Mouse (Mus musculus): ENCODE data around the gene Sema7a. TPM values are rescaled to one million over a fixed set of nuclear protein-coding genes. Genes with fewer than 3 reads are reported as not detected.

The Sema7a gene
- polyA plus RNA-seq, 1 experiment: 147 TPM

- H3K4me3 ChIP-seq (ENCODE audit: insufficient read depth, low read length): no peak overlapping the region
- H3K4me1 ChIP-seq (ENCODE audit: control insufficient read depth, insufficient read depth, low read length): peaks cover 14% of the 10 kb centered on the region; the same call in 1 of the 2 replicates
- TF ChIP-seq POLR2A (IDR thresholded peaks at IDR 0.05; ENCODE audit: extremely low read depth, insufficient read depth, low read length) (no peak), CTCF (IDR thresholded peaks at IDR 0.05; ENCODE audit: extremely low read depth, insufficient read depth, low read length) (no peak)
- no peak overlapping the region for H3K27ac ChIP-seq (ENCODE audit: insufficient read depth, low read length)
Measured at GRCm38 (mm10) chr9:57963249-57963997, 23.5 kb downstream of the Sema7a start.

GRCm38 (mm10) chr9:57963998-57964395, 24.1 kb downstream of the Sema7a start:
- no peak overlapping the region for H3K27ac ChIP-seq (ENCODE audit: insufficient read depth, low read length)
- H3K4me3 ChIP-seq (ENCODE audit: insufficient read depth, low read length): no peak overlapping the region
- peaks cover 14% of the 10 kb centered on the region; the same call in 1 of the 2 replicates for H3K4me1 ChIP-seq (ENCODE audit: control insufficient read depth, insufficient read depth, low read length)
- no peak for TF ChIP-seq POLR2A (IDR thresholded peaks at IDR 0.05; ENCODE audit: extremely low read depth, insufficient read depth, low read length)
- no peak for TF ChIP-seq CTCF (IDR thresholded peaks at IDR 0.05; ENCODE audit: extremely low read depth, insufficient read depth, low read length)

DNA sequence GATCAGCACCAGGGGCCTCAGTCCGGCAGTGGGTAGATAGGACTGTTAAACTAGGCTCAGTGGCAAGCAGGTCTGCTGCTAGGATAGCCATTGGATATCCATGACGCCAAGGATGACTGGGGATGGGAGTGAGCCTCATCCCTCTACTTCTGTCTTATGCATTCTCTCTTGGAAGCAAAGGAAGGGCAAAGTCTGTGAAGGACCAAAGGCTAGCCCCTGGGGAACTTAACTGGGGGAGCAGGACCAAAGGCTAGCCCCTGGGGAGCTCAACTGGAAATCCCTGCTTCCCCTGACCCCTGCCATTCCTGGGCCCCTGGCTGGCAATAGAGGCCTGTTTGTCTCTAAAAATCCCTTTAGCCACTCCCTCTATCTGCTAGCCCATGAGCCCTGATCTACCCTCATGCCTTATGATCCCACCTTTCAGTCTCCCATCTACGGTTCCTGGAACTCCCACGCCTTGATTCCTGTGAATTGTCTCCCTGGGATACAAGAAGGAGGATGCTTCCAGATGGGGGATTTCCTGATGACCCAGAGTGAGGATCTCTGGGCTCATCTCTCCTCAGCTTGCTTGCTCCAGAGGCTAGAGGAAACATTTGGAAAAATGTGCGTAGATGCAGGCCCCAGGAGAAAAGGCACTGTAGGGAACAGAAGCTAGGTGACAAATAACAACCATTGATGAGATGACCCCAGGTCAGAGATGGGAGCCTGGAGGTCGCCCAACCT, 24.8 kb downstream of the Sema7a start:
- no peak overlapping the region for H3K4me3 ChIP-seq (ENCODE audit: insufficient read depth, low read length)
- H3K27ac ChIP-seq (ENCODE audit: insufficient read depth, low read length): peak overlapping the region; percentile 37
- TF ChIP-seq CTCF (IDR thresholded peaks at IDR 0.05; ENCODE audit: extremely low read depth, insufficient read depth, low read length) (no peak), POLR2A (IDR thresholded peaks at IDR 0.05; ENCODE audit: extremely low read depth, insufficient read depth, low read length) (no peak)
- H3K4me1 ChIP-seq (ENCODE audit: control insufficient read depth, insufficient read depth, low read length): peaks cover 14% of the 10 kb centered on the region; the same call in 1 of the 2 replicates

GRCm38 (mm10) chr9:57965281-57966185, 25.6 kb downstream of the Sema7a start:
- TF ChIP-seq POLR2A (IDR thresholded peaks at IDR 0.05; ENCODE audit: extremely low read depth, insufficient read depth, low read length) (no peak), CTCF (IDR thresholded peaks at IDR 0.05; ENCODE audit: extremely low read depth, insufficient read depth, low read length) (no peak)
- Histone ChIP-seq H3K27ac (ENCODE audit: insufficient read depth, low read length) (peak overlapping the region; percentile 37), H3K4me3 (ENCODE audit: insufficient read depth, low read length) (no peak overlapping the region), H3K4me1 (ENCODE audit: control insufficient read depth, insufficient read depth, low read length) (peaks cover 14% of the 10 kb centered on the region; the same call in 1 of the 2 replicates)

DNA sequence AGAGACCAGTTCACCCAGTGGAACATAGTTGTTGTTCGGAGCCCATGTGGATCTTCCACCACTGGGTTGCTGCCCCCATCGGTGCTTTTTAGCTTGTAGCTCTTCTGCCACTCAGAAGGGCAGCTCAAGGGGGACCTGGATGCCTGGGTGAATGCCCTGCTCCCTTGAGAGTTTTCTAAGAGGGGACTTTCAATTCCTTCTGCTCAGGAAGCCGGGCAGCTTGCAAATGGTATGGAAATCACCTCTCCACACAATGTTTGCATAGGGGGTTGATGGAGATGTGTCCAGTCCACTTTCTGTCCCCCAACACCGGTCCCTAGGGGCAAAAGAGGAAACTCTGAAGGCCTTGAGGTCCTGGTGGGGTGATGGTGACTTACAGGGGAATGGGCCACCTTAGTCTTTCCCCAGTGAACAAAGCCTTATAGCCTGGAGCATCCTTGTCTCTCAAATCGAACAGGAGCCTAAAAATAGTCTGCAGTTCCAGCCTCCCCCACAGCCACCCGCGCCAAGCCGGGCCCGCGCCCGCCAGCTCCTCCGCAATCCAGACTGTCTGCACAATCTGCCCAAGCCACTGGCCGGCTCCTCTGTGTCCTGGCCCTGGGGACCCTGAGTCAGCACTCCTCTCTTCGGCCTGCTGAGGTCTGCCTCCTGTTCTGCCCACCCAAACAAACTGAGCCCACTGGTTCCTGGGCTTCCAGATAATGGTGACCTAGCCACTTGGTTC, 27.5 kb downstream of the Sema7a start:
- no peak for TF ChIP-seq CTCF (IDR thresholded peaks at IDR 0.05; ENCODE audit: extremely low read depth, insufficient read depth, low read length)
- no peak for TF ChIP-seq POLR2A (IDR thresholded peaks at IDR 0.05; ENCODE audit: extremely low read depth, insufficient read depth, low read length)
- Histone ChIP-seq H3K27ac (ENCODE audit: insufficient read depth, low read length) (peak overlapping the region; percentile 61), H3K4me1 (ENCODE audit: control insufficient read depth, insufficient read depth, low read length) (peaks cover 14% of the 10 kb centered on the region; the same call in 1 of the 2 replicates), H3K4me3 (ENCODE audit: insufficient read depth, low read length) (no peak overlapping the region)

GRCm38 (mm10) chr9:57968166-57968771, 28.4 kb downstream of the Sema7a start:
- peak overlapping the region; percentile 61 for H3K27ac ChIP-seq (ENCODE audit: insufficient read depth, low read length)
- no peak overlapping the region for H3K4me3 ChIP-seq (ENCODE audit: insufficient read depth, low read length)
- peaks cover 14% of the 10 kb centered on the region; the same call in 1 of the 2 replicates for H3K4me1 ChIP-seq (ENCODE audit: control insufficient read depth, insufficient read depth, low read length)
- TF ChIP-seq CTCF (IDR thresholded peaks at IDR 0.05; ENCODE audit: extremely low read depth, insufficient read depth, low read length): no peak
- TF ChIP-seq POLR2A (IDR thresholded peaks at IDR 0.05; ENCODE audit: extremely low read depth, insufficient read depth, low read length): no peak

DNA sequence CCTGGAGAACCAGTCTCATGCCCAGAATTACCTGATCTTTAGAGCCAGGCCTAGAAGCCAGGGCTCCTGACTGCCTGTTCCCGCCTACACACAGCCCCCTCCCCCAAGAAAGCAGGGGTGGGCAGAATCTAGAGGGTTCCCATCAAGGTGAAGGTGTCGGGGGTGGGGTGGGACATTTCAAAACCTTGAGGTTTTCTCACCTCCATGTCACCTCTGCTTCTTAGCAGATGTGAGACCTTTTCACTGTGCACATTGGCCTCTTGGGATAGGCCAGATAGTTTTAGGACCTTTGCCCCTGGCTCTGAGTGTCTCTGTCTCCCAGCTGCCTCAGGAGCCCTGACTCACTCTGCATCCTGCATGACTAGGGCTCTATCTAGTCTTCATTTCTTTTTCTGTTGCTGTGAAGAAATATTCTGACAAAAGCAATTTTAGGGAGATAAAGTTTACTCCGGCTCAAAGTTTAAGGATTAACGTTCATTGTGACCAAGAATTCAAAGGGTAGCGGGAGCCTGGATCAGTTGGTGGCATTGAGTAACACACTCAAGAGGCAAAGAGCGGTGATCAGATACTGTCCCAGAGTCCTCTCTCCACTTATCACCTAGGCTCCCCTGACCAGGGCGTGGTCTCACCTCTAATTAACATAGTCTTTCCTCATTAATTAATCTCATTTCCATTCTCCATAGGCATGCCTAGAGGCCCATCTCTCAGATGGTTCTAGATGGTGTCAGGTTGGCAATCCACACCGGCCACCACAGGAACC, 29.1 kb downstream of the Sema7a start:
- TF ChIP-seq CTCF (IDR thresholded peaks at IDR 0.05; ENCODE audit: extremely low read depth, insufficient read depth, low read length) (no peak), POLR2A (IDR thresholded peaks at IDR 0.05; ENCODE audit: extremely low read depth, insufficient read depth, low read length) (no peak)
- Histone ChIP-seq H3K4me3 (ENCODE audit: insufficient read depth, low read length) (no peak overlapping the region), H3K27ac (ENCODE audit: insufficient read depth, low read length) (no peak overlapping the region), H3K4me1 (ENCODE audit: control insufficient read depth, insufficient read depth, low read length) (peaks cover 14% of the 10 kb centered on the region; the same call in 1 of the 2 replicates)
